Mouse (Mus musculus): ENCODE measurements around the gene Ttc37.
A peak's percentile ranks its signal among the peaks of the same experiment; 100 is the strongest.

Ttc37 gene

DNA sequence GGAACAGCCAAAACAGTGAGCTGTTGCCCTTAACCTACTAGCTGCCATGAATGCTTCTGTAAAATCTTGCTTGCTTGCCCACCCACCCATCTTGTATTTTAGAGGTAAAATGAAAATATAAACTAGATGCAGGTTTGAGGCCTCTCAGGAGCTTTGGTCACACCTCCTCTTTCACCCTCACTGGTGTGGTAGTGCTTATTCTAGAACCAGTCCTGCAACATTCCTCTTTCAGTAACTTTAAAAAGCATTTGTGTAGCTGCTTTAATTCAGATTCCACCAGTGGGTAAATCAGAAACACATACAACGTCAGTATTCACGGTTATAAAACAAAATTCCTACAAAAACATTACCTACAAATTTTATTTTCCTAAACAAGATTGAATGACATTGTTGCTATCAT lies 62.1 kb downstream of the Ttc37 start:
- no peak for DNase-seq (ENCODE audit: low spot score)

- no peak for DNase-seq (ENCODE audit: low spot score)
Measured at GRCm38 (mm10) chr13:76174297-76174696, 75.8 kb downstream of the Ttc37 start.

GRCm38 (mm10) chr13:76178700-76179099 lies 80.2 kb downstream of the Ttc37 start:
- DNase-seq (ENCODE audit: low spot score): no peak

- no peak for DNase-seq (ENCODE audit: low spot score)
Measured at GRCm38 (mm10) chr13:76187651-76188050, 89.1 kb downstream of the Ttc37 start.

- no peak for DNase-seq (ENCODE audit: low spot score)
Measured at GRCm38 (mm10) chr13:76189190-76189589, 90.7 kb downstream of the Ttc37 start.

- DNase-seq (ENCODE audit: low spot score): no peak
Measured at GRCm38 (mm10) chr13:76190273-76190672, 91.7 kb downstream of the Ttc37 start.

- no peak for DNase-seq (ENCODE audit: low spot score)
Measured at GRCm38 (mm10) chr13:76194937-76195336, 96.4 kb downstream of the Ttc37 start.

- no peak for DNase-seq (ENCODE audit: low spot score)
Measured at GRCm38 (mm10) chr13:76195431-76196138, 97.1 kb downstream of the Ttc37 start.

DNA sequence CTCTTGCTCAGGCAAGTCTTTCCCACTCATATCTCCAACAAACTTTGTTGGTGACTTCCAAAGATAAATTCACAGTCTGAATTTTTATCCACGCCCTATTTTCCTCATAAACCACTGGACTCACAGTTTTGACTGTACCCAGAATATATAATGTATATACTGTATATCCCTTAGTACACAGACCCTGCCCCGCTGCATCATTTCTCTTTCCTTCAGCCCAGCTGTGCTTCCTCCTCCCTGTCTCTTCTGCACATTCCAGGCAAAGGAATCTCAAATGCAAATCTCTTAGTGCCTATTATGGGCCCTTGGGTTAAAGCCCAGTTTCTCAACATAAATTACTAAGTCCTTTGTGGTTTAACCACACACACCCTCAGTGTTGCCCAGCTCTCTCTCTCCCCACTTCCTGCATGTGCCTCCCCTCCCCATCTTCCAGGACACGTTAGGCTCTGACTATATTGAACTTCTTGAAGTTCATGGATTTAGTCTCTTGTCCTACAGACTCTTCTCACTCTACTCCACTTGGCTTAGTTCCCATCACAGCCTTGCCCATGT lies 98.8 kb downstream of the Ttc37 start:
- no peak for DNase-seq (ENCODE audit: low spot score)

DNA sequence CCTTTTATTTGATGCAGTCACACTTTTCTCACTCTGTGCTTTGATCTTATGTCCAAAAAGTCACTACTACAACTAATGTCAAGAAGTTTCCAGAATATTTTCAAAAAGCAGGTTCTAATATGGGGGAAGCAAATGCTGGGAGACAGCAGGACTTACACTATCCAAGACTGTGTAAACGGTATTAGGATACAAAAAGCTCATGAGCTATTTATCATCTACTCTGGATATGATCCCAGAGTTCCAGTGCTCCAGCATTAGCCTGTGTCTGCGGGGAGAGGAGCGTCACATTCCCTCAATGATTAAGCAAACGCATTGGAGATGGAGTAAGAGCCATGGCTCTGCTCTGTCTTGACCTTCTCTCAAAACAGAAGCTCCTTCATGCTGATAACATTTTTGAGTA lies 101.4 kb downstream of the Ttc37 start:
- DNase-seq (ENCODE audit: low spot score): no peak

- DNase-seq (ENCODE audit: low spot score): no peak
Measured at GRCm38 (mm10) chr13:76214928-76215327, 116.4 kb downstream of the Ttc37 start.

DNA sequence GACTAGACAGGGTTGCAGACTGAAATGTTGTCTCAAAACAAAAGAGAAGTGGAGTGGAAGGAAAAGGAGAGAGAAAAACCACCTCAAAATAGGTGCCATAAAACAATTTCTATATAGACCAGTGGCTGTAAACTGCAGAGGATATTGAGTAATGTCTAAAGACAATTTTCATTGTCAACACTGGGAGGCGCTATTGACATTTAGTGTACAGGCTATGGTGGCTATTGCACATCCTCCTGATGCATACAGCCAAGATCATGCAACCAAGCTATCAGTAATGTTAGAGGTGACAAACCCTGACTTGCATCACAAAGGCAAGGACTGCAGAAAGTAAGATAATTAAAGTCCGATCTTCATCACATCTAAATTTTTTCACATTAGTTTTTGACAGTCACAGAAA lies 116.9 kb downstream of the Ttc37 start:
- peak; percentile 34 for DNase-seq (ENCODE audit: low spot score)

Data from left cerebral cortex, adult 11 months (tissue).